Mouse (Mus musculus) gastrocnemius, postnatal 25 days (tissue): ENCODE data around the gene Gm10778. TPM values are rescaled to one million over a fixed set of nuclear protein-coding genes. Genes with fewer than 3 reads are reported as not detected.
A peak's percentile ranks its signal among the peaks of the same experiment; 100 is the strongest.

Source experiments
- DNase-seq: peaks from one replicate; pipeline ENCODE4 v3.0.0; 2022
- long read RNA-seq, 2 experiments: library from polyadenylated mRNA; stranded (forward); transcript quantifications; one replicate each; pipeline ENCODE4 v2.0.0; 2021
- total RNA-seq, 2 experiments: library from RNA; stranded (reverse); gene quantifications; 1 replicate in 1 of 2; 2 replicates in 1 of 2; pipeline ENCODE4 v1.2.3; 2021

Gene Gm10778
- total RNA-seq: 1 to 10 TPM in 1 of 2 experiments, under 1 TPM in 1; 0.87 to 1.3 TPM
- long read RNA-seq, experiment 1: 0 reads
- long read RNA-seq, experiment 2, full-length matches to known transcripts: 1 of 1 reads
- long read RNA-seq, experiment 2, partial matches to known transcripts: 0 of 1 reads
- long read RNA-seq, experiment 2, other reads (novel, unspliced or antisense): 0 of 1 reads

DNA sequence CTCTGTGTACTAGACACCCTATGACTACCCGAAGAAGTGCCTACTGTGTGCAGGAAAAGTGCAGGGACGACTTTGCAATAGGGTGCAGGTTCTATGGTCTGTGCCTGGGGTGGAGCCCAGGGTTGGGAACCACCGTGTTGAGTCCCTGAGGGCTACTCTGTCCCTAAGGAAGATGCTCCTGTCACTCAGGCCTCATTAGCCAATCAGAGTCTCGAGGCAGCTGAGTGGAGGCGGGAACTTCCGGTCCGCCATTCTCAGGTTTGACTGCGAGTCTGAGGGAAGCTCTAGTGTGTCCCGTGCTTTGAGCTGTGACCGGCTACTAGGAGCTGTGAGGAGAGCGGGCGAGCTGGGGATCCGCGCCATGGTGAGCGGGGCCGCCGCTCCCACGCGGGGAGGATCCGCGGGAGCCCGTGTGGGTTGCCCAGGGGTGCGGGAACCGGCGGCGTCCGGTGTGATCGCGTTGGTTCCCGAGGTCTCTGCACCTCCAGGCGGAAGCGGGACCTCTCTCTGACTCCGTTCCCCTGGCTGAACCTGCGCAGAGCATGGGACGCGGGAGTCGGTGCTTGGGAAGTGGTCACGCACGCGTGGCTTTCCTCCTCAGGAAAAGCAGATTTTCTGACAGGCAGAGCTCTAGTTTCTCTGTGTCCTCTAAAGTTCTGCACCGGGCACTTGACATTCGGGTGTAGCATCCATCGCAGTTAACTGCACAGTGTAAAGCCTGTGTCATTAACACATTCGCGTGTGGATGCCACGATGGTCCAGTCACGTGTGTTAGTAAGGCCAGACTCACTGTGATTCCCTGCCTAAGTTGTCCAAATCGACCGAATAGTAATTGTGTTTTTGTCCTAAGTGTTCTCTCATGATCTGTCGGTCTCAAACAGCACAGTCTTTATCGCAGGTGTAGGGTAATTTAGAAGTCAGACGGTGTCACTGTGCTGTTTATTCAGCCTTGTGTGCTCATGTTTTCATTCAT, at the start of gene Gm10778:
Gene Gm10778 (plus strand): TSS at position 257 of the 973 bp plus-strand sequence.
- peak; percentile 73 for DNase-seq

DNA sequence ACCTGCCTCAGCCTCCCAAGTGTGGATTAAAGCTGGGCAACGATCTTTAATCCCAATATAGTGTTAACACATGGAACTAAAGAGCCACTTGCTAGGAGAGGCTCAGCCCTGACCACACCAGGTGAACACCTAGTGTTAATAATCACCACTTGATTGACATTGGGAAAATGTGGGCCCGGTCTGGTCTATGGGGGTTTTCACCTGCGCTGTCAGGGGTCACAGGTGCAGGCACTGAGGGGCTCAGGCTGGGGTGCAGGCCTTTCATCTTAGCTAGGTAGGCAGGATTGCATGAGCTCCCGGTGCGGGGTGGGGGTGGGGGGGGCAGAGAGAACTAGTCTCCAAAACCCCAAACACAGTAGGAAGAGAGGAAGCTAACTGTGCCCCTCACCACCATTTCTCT, 49.2 kb upstream of the Gm10778 start:
- no peak for DNase-seq

DNA sequence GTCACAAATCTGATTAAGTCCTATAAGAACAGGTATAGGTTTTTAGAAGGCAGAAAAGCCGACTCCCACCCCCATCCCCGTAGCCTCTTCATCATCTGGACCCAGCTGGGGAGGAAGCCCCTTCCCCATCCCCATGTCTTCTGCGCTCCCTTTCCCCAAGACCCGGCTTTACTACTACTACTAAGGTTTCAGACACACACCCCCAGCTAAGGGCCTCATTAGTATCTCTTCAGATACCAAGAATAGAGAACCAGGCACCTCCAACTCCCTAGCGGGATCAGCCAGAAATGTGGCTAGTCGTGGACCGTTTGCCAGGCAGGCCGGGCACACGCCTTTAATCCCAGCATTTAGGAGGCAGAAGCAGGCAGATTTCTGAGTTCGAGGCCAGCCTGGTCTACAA, 48.8 kb upstream of the Gm10778 start:
- DNase-seq: no peak

DNA sequence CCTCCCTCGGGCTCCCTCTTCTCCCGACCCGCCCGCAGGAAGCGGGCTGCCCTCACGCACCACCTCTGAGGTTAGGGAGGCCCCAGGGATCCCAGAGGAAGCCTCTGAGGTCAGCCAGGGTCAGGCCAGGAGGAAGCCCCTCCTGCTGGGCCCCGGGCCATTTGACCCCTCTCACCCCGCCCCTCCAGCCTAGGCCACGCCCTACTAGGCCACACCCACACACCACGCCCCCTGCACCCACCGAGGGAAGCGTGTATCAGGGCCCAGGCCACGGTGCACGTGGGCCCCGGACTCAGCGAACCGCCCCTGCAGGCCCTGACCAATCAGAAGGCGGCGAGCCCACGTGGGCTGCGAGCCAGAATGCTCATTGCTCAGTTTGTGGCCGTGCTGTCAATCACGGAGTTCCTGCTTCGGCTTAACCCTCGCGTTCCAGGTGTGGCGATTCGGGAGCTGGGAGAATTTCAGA, 48.1 kb upstream of the Gm10778 start, which contains the start of gene Tle6:
Gene Tle6 (minus strand): TSS at position 336 of the 466 bp plus-strand sequence.
- peak; percentile 94 for DNase-seq

DNA sequence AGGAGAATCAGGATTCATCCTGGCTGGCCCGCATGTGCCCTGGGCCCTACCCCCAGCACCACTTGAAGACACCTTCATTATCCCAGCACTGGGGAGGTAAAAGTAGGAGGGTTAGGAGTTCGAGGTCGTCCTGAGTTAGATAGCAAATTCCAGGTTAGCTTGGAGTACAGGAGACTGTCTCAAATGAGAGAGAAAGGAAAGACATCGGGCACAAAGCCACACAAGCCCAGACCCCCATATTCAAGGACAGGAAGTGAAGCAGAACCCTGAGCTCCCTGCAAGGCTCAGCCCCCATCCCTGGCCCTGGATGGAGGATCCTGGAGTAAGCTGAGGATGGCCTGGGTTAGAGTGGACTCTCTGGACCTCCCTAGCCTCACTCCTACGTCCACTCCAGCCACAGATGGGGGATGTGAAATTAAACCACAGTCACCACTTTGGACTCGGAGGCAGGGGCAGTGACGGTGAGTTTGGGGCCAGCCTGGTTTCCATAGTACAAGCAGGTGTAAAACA, 47.4 kb upstream of the Gm10778 start:
- DNase-seq: no peak

DNA sequence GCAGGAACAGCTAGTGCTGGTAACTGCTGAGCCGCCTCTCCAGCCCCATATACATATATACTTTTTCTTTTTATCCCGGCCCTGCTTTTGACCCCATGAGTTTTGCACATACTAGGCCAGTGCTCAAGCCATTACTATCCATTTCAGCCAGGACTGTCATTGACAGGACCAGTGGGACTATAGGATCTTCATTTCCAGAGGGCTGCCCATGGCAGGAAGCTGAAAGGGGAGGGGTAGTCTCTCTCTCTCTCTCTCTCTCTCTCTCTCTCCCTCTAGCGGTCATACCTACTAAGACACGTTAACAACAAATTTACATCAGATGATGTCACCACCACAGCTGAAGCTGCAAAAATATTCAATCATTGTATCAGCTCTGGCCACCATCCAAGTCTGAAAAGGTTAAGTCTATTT, 46.1 kb upstream of the Gm10778 start:
- no peak for DNase-seq

DNA sequence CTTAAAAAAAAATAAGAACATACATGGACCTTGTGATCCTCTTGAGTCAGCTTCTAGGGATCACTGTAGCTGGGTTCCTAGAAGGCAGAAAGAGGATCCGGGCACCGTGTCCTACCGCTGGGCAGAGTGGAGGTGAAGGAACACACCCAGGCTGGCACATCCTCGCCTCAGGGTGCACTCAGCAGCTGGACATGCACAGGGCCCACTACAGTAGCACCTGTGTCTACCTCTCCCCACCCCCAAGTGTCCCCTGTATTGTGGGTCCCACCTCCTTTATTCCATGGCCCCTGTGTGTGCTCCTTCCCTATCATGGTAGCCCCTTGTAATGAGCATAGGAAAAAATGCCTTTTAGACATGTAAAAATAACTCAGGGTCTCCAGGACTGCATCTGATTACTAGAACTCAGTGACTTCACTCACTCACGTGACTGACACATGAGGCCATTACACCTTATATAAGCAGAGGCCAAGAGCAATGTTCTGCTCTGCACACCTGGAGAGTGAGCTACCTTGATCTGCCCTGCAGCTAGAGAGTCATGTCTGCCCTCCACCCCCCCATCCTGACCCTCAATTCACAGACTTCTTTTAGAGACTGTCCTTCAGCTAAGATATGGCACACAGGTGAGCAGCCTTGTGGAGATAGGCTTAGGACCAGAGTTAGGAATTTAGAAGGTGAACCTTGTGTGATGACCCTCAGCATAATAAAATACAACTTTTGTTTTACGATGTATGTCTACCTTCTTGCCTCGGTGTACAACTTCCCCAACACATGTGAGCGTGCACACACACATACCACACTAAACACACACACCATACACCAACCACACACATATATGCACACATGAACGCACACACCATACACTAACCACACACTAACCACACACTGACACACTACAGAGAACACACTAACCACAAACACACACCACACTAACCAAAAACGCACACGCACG, 44.6 kb upstream of the Gm10778 start:
- DNase-seq: no peak

DNA sequence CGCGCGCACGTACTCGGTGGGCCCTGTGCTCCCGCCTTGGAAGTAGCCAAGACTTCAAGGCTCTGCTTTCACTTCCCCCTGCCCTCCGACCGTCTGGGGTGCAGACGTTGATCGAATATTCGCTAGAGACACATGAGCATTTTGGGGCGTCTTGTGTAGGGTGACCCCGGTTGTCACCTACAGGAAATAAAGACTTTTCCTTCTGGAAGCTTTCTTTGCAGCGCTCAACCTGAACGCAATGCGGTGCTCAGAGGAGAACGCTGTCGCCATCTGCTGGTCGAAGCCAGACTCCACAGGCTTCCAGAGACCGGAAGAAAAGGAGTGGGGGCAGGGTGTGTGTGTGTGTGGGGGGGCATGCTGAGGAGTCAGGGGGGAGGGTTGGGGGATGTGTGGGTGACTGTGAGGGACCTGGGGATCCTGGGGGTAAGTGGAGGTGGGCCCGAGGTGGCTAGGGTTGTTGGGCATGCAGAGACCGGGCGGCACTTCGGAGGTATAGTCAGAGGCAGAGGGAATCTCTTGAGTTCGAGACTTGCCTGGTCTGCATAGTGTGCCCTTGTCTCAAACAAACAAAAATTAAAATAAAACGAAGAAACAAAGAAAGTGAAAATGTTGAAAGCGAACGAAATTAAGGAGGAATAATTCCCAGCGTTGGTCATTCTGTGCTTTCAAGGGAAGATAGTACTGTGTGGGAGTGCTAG, 43.7 kb upstream of the Gm10778 start:
- DNase-seq: peak; percentile 77

DNA sequence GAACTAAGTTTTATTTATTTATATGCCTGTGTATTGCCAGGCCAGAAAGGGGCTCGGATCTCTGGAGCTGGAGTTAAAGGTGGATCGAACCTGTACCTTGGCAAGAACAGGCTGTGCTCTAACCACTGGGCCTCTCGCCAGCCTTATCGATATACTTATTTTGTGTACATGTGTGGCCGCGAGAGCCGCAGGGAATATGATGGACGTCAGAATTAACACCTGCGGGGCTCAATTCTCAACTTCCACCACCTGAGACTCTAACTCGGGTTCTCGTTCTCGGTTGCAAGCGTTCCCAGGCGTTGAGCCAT, 43.2 kb upstream of the Gm10778 start:
- no peak for DNase-seq

DNA sequence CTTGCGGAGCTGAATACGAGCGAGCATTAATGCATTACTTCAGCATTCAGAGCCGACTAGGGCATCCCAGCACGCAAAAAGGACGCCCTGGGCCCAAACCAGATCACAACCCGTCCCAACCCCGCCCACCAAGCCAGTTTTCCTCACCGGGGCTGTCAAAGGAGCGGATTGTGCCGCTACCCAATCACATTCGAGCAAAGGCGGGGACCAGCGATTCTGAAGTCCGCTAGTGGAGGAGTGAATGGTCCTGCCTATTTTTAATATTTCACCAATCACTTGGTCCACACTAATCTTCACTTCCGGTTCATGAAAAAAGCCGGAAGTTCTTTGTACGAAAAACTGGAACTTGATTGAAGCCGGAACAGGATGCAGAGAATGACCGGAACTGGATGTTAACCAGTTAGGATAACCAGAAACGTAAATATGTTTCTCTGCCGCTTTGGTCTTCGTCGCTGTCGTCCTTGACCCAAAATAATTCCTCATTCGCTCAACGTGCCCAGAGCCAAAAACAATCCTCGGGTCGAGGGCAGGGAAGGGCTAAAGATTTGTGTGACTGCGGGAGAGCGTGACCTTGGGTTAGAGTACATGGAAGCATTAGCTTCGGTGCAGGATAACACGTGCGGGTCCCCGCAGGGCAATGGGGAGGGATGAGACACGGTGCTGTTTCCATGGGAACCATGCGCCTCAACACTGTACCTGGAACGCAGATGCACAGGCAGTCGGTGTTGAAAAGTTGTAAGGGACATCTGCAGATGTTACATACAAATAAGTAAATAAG, 42.7 kb upstream of the Gm10778 start, which contains the start of gene BC025920:
Gene BC025920 (plus strand): TSS at position 297 of the 778 bp plus-strand sequence.
- DNase-seq: peak; percentile 97

DNA sequence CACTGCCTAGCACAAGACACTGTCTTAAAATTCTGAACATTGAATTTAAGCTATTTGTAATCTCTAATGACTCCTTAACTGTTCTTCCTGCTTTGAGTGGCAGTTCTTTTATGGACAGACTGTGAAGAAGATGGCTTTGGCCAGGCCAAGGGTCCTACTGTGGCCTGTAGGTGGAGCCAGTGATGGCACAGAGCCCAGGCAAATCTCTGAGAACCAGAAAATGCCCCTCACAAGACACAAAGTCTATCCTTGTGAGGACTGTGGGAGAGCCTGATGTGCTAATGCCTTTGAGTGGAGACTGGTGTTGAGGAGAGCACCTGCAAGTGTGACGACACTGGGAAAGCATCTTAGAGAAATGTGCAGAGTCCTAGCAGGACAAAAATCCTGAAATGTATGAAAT, 40.6 kb upstream of the Gm10778 start:
- no peak for DNase-seq

DNA sequence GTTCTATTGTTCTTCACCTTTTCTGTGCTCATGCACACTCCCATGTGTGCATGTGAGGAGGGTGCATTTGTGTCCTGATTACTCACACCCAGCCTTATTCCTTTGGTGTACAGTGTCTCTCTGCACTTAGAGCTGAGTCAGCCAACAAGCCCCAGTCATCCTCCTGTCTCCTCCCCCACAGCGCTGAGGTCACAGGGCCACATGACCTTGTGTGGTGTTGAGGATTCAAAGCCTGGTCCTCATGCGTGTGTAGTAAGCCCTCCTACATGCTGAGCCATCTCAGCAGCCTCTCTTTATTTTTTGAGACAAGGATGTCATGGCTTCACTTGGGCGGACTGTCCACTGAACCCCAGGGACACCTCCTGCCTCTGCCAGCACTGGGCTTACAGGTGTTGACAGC, 36.1 kb upstream of the Gm10778 start:
- no peak for DNase-seq

DNA sequence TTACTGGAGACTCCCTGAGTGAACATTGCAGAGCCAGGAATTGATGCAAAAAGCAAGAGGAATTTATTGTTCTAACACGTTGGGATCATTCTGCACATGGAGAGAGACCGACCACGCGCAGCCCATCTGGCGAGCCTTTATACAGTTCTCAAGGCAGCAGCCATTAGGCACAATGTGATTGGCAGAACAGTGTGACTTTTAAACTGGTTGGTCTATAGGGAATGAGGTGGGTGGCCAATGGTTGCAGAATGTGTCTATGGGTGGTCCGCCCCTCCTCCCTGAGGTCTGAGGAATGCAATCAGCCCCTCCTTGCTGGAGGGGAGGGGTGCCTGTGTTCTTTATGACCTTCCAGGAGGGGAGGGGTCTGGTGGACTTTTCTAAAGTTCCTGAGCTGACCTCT, 33.4 kb upstream of the Gm10778 start:
- no peak for DNase-seq

DNA sequence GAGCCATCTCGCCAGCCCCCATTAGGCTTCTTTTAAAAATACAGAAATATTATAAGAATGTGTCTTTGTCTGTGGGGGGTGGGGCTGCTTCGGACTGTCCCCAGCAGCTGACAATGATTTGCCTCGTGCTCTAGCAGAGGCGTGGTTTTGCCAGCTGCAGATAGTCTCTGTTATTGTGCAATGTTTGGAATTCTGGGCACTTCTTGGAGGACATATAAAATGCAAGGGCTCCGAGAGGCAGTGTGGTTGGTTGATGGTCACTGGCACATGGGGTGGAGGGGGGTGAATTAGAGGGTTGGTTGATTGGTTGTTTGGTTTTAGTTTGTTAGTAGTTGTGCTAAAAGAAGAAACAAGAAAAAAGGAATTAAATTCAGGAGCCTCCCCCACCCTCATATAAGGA, 28.9 kb upstream of the Gm10778 start:
- DNase-seq: no peak

DNA sequence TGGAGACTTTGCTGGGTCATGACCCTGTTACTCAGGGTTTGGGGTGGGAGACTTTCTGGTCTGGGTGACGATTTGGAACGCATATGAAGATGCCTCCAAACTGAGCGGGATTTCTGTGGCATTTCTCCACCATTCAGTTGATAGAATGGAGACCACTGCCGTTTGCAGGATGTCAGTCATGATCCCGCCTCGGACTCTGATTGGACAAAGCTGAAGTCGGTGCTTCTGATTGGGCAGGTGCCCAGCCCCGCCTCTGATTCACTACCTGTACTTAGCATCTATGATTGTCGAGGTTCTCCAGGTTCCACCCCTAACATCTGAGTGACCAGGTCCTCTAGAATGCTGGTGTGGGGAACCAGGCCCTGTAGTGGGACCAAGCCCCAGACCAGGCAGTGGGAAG, 28.1 kb upstream of the Gm10778 start:
- DNase-seq: no peak

DNA sequence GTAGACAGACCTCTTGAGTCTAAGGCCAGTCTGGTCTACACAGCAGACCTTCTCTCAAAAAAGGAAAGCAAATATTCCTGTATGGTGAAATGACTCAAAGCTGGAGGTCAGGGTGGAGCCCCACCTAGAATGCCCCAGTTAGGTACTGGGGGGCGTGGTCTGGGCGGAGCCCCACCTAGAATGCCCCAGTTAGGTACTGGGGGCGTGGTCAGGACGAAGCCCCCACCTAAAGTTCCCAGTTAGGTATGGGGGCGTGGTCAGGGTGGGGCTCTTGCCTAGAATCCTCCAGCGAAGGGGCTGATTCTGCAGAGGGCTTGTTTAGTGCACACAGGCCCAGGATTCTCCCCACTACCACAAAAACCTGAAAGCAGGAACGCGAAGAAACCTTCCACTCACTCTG, 25.4 kb upstream of the Gm10778 start:
- no peak for DNase-seq

DNA sequence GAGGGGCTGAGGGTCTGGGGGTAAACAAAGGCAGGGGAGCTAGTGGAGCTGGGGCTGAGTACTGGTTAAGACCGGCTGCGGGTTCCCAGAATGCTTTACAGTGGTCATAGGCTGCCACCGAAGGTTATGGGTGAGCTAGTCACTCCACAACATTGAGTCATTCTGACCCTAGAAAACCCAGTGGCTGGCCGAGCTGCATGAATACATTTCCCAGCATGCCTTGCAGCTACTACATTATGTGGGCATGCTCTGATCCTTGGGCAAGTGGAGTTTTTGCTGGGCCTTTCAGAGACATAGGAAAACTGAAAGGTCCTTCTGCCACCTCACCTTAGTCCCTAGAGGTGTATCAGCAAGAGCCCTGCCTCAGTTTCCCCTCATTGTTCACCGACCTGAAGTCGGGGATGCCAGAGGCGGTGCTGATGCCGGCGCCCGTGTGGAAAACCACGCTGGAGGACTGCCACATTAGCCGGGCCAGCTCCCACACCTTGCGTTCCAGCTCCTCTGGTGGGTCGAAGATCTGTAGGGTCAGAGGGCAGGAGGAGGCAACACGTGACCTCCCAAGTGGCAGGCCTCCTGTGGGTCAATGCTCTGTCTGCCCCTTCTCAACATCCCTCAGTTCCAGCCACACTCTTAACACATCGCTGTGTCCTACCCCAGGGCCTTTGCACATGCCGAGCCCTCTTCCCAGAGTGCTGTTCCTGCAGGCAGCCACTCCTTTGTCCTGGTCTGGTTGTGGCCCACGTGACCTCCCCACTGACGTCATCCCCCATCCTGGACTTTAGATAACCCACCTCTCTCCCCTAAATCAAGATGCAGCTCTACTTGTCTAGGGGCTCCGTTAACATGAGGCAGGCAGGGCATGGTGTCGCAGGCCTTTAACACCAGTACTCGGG, 22.5 kb upstream of the Gm10778 start:
- no peak for DNase-seq

DNA sequence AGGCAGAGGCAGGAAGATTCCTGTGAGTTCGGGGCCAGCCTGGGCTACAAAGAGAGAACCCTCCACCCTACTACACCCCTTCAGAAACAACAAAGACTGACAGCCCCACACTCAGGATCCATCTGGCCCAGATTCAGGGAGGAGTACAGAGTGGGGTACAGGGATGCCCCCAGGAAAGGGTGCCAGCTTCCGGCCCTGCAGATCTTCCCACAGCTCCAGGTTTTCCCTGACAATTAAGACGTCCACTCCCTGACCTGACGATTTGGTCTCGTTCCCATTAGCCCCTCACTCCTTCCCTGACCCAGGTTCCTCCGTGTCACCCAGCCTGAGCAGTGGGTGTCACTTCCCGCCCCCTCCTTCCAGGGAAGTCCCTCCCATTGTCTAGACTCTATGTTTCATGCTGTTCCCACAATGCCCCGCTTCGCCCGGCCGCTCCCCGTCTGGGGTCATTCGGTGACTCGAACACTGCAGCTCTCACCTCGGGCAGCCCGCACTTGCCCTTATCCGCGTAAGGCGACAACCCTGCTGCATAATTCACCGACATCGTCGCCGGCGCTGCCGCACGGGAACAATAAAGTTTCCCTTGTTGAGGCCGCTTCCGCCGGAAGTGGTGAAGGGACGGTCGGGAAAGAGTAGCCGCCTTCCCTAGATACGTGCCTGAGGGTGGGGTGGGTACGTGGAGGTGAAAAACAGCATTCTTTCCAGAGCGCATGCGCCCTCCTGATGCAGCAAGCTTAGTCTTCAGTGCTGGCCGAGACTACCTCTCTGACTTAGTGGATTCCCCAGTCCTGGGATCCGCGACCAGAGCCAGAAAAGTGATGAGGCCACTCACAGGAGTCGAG, 21.6 kb upstream of the Gm10778 start, which contains the start of gene Sirt6:
Gene Sirt6 (minus strand): TSS at position 804 of the 842 bp plus-strand sequence.
- DNase-seq: peak; percentile 90
